Mouse (Mus musculus): ENCODE results near the gene Gm49354.
A peak's percentile ranks its signal among the peaks of the same experiment; 100 is the strongest.
"Not testable (repeated sequence)": the region's sequence is repeated elsewhere in the genome, so short reads cannot be mapped to it uniquely, and the experiment has no call there.

The Gm49354 gene

DNA sequence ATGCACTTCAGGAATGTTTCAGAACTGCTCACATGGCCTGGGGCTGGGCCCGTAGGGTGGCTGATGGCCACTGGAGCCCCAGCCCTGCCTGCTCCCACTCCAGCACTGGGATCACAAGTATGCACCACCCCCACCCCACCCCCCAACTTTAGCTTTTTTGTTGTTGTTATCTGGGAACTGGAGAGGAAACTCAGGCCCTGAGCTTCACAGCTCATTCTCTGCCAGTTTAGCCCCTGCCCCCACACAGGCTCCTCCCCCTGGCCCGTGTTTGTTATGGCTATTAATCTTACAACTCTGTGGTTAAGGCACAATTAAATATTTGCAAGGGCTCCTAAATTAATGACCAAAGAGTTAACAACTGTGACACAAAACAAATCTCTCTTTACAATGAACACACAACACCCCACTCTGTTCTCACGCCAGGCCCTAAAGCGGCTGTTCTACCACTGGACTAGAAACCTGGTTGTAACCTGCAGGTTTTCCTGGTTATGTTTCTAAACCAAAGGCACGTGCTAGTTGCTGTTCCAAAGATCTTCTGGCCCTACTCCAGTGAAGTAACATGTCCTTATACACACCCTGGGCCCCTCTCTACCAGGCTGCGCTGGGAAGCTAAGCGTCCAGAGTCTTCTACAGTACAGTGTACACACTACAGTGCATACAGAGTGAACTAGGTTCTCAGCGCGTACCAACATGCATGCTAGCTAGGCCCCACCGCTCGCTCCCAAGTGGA, 15.1 kb downstream of the Gm49354 start:
- no peak for DNase-seq

DNA sequence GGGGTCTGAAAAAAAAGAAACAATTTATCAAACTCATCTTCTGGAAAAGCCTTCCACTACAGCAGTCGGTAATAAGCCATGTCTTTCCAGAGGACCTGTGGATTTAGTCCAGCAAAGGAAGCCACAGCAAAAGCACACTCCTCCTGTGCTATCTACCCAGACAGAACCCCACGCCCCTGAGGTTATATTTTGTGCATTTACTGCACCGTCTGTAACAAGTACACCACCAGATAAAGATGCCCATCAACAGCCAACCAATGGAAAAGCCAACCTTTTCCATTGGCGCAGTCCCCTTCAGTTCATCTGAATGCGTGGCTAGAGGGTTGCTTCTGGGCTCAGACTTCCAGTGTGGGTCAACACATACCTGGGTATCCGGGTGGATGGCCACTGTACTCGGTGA, 19.3 kb downstream of the Gm49354 start:
- no peak for DNase-seq

DNA sequence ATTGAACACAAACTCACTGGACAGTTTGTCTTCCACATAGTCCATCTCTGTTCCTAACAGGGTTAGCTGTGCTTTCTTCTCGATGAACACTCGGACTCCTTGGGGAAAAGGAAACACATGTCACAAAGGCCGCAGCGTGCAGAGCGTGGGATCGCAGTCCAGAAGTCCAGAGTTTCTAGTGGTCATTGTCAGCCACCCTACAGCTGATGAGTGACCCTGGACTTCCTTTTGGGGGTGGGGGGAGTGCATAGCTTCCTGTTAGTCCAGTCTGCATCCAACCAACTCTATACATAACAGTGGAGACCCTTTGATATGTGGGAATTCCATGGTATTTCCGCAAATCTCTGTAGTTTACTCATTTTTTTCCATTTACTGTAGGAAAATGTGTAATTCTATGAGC, 25.1 kb downstream of the Gm49354 start:
- no peak for DNase-seq

- no peak for DNase-seq
These were observed 31.7 kb downstream of the Gm49354 start for GRCm38 (mm10) chr13:59750310-59750709.

- DNase-seq: no peak
These were observed 35.3 kb downstream of the Gm49354 start, which contains the start of gene 1700014D04Rik for GRCm38 (mm10) chr13:59746711-59747110. 1700014D04Rik (minus strand) TSS chr13:59746752.

DNA sequence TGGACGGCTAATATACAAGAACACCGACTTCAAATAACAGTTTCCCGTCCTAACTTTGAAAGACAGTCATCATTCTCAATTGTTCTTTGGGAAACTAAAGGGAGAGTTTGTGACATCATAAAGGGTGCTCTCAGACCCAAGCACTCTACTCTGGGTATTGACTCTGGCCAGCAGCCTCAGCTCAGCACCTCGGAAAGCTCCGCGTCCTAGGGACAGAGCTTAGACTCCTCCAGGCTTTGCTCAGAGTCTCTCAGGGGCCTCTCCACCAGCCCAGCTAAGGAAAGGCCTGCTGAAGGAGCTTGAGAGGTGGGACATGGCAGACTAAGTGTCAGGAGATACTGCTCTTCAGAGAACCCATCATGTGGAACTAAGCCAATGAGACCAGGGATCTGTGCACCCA, 35.9 kb downstream of the Gm49354 start:
- DNase-seq: no peak

GRCm38 (mm10) chr13:59745462-59745861, 36.6 kb downstream of the Gm49354 start:
- DNase-seq: no peak

DNA sequence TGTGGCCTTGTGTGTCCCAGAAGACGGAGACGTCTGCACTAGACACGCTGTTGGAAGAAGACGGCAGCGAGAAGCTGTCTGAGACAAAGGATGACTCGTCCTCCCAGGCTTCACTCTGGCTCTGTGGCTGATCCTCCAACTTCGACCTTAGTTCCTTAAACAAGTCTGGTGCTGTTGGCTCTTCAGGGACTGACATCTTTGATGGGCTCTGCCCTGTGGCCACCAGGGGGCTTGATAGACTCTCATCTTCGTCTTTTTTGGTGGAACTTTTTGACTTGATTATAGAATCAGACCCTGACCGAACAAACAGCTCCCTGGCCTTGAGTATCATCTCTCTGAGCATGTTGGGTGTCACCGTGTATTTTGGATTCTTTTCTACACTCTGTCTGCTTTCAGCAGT, 40.3 kb downstream of the Gm49354 start:
- peak; percentile 31 for DNase-seq

DNA sequence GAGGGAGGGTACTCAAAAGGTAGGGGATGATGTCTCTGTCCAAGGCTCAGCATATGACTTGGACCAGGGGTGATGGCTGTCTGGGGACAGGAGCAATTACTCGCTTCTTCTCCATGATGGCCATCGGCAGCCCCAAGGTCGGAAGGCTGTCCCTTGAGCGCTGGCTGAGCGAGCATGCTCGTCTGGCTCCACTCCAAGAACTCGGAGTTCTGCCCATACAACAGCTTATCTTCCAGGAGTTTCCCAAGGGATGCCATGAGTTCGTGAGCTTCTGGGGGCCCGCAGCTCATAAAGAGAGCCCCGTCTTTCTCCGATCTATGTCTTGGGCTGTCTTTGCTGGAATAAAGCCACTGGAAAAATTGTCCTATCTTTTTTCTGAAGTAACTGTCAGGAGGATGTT, 40.9 kb downstream of the Gm49354 start:
- DNase-seq: no peak

- no peak for DNase-seq
These were observed 42.6 kb downstream of the Gm49354 start for GRCm38 (mm10) chr13:59739397-59739796.

- no peak for DNase-seq
These were observed 43.6 kb downstream of the Gm49354 start for GRCm38 (mm10) chr13:59738455-59738854.

- no peak for DNase-seq
These were observed 46.9 kb downstream of the Gm49354 start for GRCm38 (mm10) chr13:59735190-59735589.

DNA sequence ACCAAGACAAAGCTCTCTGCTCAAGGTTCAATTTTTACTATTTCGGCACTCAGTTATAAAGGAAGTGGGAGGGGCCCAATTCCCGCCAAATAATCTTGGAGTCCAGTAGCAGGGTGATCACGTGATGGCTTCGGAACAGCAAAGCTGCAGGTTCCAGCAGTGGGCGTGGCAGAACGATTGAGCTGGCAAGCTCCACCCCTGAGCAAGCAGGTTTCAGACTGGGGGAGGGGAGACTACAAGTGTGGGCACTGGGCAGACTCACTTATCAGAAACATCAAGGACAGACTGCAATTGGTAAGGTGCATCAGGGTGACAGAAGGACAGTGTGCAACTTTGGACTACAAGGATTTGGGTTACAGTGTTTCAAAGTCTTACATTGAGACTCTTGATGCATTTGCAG, 47.7 kb downstream of the Gm49354 start:
- DNase-seq: not testable (repeated sequence)

DNA sequence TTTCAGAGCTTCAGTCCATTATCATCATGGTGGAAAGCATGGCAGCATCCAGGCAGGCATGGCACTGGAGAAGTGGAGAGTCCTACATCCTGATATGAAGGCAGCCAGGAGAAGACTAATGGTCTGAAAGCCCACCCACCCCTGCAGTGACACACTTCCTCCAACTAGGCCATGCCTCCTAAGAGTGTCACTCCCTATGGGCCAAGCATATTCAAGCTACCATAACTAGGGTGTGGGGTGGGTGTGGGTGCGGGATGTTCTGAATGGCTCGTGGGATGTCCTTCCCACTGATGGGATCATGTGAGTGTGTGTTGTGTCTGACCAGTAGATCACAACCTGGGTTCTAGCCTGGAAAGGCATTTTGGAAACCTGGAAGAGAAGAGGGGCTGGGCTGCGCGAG, 48.1 kb downstream of the Gm49354 start:
- no peak for DNase-seq

GRCm38 (mm10) chr13:59731652-59732051, 50.4 kb downstream of the Gm49354 start, which contains the start of gene Spata31d1d:
Spata31d1d (minus strand) TSS chr13:59731752.
- no peak for DNase-seq

DNA sequence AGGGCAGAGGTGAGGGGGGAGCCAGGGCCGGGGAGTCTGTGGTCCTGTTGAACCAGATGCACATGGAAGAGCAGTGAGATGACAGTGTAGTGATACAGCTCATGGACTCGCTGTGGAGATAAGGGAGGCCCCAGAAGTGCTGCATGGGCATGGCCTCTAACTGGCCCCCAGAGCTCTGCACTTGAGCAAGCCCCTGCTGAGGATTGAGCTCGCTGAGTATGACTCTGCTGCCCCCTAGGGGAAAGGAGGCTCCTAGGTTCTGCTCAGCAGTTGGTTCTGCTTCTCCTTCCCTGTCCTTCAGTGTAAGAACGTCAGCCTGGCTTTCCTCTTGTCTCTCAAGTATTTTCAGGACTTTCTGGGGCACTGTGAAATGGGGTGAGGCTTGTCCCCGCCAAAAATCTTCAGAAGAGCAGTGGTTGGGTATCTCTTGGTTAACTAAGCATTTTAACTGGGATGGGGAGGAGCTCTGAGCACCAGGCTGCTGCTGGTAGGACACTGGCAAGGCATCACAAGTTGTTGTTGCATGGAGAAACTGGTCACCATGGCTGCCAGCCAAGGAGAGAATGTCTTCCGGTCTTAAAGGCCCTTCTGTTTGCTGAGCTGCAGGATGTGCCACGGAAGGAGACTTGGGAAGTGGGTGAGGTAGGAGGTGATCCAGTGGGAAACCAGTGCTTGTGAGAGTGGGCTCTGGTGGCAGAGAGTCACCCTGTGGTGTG, 53.5 kb downstream of the Gm49354 start:
- DNase-seq: peak; percentile 83

DNA sequence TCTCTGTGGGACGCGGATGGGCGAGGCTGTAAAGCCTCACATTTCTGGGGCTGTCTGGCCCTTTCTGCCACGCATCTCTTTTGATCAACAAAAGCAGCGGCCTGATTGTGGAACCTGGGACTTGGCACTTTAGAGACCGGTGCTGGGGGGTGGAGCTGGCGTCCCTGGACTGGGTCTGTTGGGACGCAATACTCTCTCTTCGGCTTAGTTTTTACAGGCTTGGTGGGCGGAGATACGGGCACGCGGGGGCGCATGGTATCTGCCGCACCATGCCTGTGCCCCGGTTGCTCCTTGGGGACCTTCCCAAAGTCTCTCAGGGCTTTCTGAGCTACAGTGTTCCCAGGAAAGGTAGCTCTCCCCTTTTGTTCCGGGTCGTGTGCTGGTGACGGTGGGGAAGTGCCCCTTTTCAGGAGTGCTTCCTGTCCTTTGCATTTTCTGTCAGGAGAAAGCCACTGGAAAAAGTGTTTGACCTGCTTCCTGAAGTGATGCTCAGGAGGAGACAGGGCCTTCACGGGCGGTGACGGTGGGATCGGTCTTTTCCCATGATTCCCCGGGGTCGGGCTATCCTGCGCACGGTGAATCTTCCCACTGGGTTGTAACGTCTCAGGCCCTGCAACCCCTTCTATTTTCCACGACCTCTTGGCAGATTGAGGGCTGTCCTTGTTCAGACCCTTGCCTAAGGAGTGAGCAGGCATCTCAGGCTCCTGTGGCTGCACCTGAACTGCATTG, 55.7 kb downstream of the Gm49354 start:
- no peak for DNase-seq

DNA sequence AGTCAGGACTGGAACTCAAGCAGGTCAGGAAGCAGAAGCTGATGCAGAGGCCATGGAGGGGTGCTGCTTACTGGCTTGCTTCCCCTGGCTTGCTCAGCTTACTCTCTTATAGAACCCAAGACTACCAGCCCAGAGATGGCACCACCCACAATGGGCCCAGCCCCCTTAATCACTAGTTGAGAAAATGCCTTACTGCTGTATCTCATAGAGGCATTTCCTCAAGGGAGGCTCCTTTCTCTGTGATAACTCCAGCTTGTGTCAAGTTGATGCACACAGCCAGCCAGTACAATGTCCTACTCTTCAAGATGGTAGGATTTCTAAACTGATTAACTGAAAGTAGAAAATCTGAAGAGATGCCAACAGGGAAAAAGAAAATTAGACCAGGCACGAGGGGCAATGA, 60.0 kb downstream of the Gm49354 start:
- not testable (repeated sequence) for DNase-seq

DNA sequence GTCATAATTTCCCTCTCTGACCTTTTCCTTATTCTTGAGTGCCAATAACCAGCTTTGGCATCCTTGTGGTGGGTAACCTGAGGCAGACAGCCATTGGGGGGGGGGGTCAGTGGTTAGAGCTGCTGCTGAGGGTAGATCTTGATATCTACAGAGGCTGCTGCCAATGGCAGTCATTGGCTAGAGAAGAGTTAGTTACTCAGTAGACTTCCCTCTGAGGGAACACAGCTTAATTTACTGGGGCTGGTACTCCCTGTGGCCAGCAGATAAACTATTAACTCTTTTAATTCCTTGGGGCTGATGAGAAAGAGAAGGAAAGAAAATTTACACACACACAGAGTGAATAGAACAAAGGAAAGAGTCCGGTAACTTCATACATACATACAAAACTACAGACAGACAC, 62.6 kb downstream of the Gm49354 start:
- DNase-seq: no peak

DNA sequence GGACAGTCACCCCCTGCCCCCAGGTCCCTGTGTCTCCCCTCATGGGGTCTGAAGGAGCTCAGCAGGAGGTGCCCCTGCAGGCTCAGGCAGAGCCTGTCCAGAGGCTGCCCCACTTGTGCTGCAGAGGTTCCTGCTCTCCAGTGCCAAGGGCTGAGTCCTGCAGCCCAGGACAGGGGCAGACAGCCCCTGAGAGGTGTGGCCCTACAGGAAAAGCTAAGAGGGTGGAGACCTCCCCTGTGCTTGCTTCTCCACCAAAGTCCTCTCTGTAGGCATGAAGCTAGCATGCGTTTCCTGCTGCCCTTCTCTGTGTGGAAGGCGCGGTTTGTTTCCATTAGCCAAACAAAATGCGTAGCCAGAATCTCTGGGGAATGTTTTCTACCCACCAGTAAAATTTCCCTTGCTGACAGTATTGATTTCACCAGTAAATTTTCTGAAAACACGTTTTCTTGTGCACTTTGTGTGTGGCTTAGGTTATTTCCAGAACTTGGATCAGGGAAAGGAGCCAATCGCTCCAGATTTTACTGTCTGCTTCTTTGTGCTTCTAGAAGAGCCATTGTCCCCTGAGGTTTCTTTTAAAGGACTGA, 63.1 kb downstream of the Gm49354 start:
- not testable (repeated sequence) for DNase-seq

- DNase-seq: no peak
These were observed 68.3 kb downstream of the Gm49354 start for GRCm38 (mm10) chr13:59713710-59714109.

- DNase-seq: not testable (repeated sequence)
These were observed 70.1 kb downstream of the Gm49354 start, which contains the start of gene Spata31d1b for GRCm38 (mm10) chr13:59711984-59712383. Spata31d1b (plus strand) TSS chr13:59712284.

GRCm38 (mm10) chr13:59710230-59710629, 71.8 kb downstream of the Gm49354 start, which contains the start of gene Spata31d1a:
Spata31d1a (minus strand) TSS chr13:59710330.
- no peak for DNase-seq
